Mouse (Mus musculus) cortical plate, adult 2 months (tissue): ENCODE results near the gene Atp6v1e2. TPM values are rescaled to one million over a fixed set of nuclear protein-coding genes. Genes with fewer than 3 reads are reported as not detected.

Source experiments
- H3K27ac ChIP-seq: fragments of 200-500 bp; 2 replicates; pipeline ENCODE4 v1.5.1; 2012; ENCODE audit warnings: low read length, control low read depth, inconsistent platforms; ENCODE audit not compliant: insufficient read depth
- H3K4me1 ChIP-seq: fragments of 200-500 bp; 2 replicates; pipeline ENCODE4 v1.6.1; 2011; ENCODE audit warnings: low read length; ENCODE audit not compliant: control insufficient read depth, insufficient read depth
- H3K4me3 ChIP-seq: fragments of 200-500 bp; 2 replicates; pipeline ENCODE4 v1.5.1; 2011; ENCODE audit warnings: mild to moderate bottlenecking, low read length, control low read depth; ENCODE audit not compliant: insufficient read depth
- CTCF ChIP-seq: fragments of 200-500 bp; IDR thresholded peaks from 2 replicates; pipeline ENCODE4 v1.5.1; 2011; ENCODE audit warnings: mild to moderate bottlenecking, control low read depth, low read length; ENCODE audit not compliant: insufficient read depth; ENCODE audit errors: extremely low read depth
- POLR2A ChIP-seq: fragments of 200-500 bp; IDR thresholded peaks from 2 replicates; pipeline ENCODE4 v1.6.1; 2011; ENCODE audit warnings: mild to moderate bottlenecking, low read length, control low read depth; ENCODE audit not compliant: insufficient read depth; ENCODE audit errors: extremely low read depth
- polyA plus RNA-seq: library from polyadenylated mRNA; depleted of rRNA; stranded (reverse); fragments of >200 nt; gene quantifications from 2 replicates; pipeline ENCODE4 v1.2.3, GENCODE M21; 2012

Atp6v1e2 gene
- polyA plus RNA-seq, 1 experiment: not detected

DNA sequence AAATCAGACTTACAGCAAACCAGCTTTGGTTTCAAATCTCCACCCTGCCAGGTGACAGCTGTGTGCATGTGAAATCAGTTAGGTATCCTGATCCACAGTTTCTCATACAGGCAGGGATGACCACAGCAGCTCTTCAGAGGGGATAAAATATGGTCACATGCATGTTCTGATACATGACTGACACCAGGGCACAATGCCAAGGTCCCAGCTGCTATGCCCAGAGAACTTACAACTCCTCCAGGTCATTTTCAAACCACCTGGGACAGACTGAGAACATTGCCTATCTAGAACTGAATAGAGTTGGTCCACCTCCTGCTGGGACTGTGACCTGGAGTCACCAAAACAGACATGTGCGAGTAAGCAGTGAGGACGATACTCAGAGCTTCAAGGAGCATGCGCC lies 40.6 kb downstream of the Atp6v1e2 start:
- Histone ChIP-seq H3K4me1 (peaks cover 2% of the 10 kb centered on the region; the same call in 1 of the 2 replicates), H3K4me3 (no peak overlapping the region), H3K27ac (no peak overlapping the region)
- TF ChIP-seq CTCF (no peak), POLR2A (no peak)

DNA sequence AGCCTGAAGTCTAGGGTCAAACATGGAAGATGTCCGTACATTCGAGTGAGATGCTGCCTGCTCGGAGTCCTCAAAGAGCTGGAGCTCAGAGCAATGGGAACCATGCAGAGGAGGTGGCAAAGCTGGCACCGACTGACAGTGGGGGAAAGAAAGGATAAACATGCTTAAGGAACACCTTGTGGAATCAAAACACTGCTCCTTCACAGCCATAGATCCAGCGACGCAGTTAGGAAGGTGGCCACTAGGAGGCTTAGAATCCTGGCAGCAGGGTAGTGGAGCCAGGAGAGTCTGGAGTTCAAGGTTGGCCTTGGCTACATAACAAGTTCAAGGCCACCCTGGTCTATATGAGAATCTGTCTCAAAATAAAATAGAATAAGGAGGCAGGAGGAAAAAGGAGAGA lies 41.1 kb downstream of the Atp6v1e2 start:
- no peak overlapping the region for H3K27ac ChIP-seq
- no peak overlapping the region for H3K4me3 ChIP-seq
- TF ChIP-seq POLR2A (no peak), CTCF (0 out of 2 replicates have a peak, but pooled peaks have one; percentile 18)
- H3K4me1 ChIP-seq: peaks cover 2% of the 10 kb centered on the region; the same call in 1 of the 2 replicates

DNA sequence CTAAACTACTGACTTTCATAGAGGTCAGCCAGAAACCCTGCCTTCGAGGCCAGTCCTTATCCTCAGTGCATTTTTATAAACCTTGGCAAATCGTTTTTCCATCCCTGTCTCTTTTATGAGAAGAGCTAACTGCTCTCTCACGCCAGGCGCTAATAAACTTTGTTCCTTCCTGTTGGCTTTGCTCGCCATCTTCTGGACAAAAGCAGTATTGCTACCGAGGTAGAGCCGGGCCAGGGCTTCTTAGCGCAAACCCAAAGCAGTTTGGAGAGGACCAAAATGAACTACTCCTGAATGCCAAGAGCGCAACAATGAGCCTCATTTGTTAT lies 41.6 kb downstream of the Atp6v1e2 start:
- peaks cover 2% of the 10 kb centered on the region; the same call in 1 of the 2 replicates for H3K4me1 ChIP-seq
- H3K4me3 ChIP-seq: no peak overlapping the region
- H3K27ac ChIP-seq: no peak overlapping the region
- TF ChIP-seq CTCF (peak; percentile 94), POLR2A (no peak)

DNA sequence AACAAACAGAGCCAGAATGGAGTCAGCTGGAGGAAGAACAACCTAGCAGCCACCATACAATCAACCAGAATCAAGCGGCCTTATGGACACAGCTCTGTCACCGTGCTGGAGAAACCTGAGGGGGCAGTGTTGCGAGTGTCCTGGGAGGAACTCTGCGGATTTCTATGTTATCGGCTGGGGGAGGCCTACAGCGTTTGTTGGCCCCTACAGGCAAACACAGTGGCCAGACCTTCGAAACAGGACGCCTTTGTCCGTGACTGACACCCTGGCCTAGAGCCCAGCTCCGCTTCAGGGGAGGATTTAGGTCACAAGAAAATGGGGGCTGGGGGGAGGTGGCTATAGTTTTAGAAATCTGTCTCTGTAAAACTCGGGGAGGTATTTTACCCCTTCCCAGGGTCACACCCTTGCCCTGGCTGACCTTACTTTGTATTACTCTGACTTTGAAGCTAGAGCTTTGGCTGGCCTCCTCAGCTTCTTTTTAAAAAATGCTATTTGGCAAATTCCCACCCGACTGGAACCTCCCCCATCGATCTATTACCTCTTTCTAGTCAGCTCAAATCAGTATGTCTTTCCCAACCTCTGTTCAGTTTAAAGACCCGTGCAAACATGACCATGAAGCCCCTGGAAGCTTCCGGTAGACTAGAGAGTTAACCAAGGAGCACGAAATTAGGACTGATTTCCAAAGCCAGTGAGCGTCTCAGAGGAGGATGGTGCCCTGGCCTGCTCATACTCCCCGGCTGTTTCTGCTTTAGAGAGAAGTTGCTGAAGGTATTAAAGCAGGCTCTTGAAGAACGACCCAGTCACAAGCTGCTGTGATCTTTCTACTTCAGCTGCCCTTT lies 42.2 kb downstream of the Atp6v1e2 start:
- Histone ChIP-seq H3K4me1 (peaks cover 2% of the 10 kb centered on the region; the same call in 1 of the 2 replicates), H3K4me3 (no peak overlapping the region), H3K27ac (no peak overlapping the region)
- TF ChIP-seq POLR2A: no peak
- TF ChIP-seq CTCF: peak; percentile 40

DNA sequence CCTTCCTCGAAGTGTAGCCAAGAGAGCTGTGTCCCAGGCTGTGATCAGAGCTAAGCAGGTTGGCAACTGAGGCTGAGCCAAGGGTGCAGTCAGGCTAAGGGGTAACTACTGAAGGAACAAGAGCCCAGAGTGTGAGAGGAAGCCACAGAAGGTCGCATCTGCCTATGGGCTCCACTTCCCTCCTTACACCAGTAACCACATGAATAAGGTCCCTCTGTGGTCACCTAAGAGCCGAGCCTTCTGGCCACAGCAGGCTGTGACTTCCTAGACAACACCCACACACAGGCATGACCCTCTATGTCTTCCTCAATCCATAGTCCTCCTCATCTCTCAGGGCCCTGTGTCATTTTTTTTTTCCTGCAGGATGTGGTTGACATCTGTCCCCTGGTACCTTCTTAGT lies 43.5 kb downstream of the Atp6v1e2 start:
- H3K27ac ChIP-seq: no peak overlapping the region
- H3K4me3 ChIP-seq: no peak overlapping the region
- TF ChIP-seq CTCF (no peak), POLR2A (no peak)
- H3K4me1 ChIP-seq: peaks cover 2% of the 10 kb centered on the region; the same call in 1 of the 2 replicates

DNA sequence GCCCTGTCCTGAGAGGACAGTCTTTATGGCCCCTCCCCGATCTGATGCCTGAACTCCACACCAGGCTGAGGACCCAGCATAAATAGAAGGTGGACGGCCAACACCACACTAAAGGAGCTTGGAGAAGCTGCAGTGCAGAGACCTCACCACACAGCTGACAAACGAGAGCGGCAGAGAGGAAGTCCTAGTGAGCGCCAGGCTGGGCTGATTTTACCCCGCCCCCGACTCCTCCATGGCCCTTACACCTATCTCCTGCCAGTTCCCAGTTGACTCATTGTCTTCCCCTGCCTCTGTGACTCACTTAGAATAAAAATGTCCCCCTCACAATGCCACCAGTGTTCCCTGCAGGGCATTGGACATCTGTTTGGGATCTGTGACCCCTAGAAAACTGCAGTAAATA lies 44.1 kb downstream of the Atp6v1e2 start:
- Histone ChIP-seq H3K27ac (no peak overlapping the region), H3K4me3 (no peak overlapping the region), H3K4me1 (peaks cover 2% of the 10 kb centered on the region; the same call in 1 of the 2 replicates)
- no peak for TF ChIP-seq POLR2A
- no peak for TF ChIP-seq CTCF

DNA sequence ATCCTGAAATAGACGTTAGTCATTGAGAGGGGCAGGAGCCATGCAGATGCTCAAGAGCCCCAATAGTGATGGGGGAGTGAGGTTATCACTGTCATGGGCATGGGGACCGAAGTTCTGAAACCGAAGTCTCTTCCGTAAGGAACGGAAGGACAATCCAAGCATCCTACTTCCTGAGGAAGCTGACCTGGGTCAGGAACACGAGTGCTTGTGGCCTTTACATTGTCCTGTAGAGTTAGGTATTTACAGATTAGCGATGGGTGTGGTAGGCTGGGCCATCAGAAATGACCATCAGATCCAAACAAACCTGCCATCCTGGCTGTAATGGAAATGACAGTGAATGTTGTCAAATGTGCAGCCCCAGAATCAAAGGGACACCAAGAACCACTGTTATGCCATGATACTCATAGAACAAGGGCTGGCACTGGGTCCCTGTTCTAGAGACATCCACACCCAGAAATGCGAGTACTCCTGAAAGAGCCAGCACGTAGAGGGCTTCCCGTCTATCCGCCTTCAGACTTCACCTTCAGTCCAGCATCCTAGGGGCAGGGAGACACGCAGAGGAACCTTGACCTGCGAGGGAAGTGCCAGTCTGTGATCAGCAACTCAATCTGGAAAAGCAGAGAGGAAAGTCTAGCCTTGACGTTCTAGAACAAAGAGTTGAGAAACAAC lies 45.2 kb downstream of the Atp6v1e2 start:
- TF ChIP-seq POLR2A: no peak
- TF ChIP-seq CTCF: no peak
- Histone ChIP-seq H3K27ac (no peak overlapping the region), H3K4me1 (peaks cover 2% of the 10 kb centered on the region; the same call in 1 of the 2 replicates), H3K4me3 (no peak overlapping the region)

DNA sequence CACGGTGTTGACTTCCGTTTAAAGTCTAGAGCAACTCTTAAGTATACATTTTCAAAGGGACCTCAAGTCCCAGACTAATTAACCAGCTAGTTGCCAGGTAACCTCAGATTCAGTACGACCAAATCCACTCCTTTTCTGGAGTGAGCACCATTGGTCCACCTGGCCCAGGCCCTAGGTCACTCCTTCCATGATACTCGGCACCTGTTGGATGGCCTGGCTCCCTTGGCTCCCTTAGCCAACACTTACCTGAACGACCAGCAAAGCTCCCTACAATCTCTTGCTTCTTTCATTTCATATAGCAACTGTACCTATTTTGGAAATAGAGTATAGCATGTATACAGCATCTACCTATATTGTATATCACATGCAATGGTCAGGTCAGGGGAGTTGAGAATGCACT lies 47.1 kb downstream of the Atp6v1e2 start:
- no peak overlapping the region for H3K4me3 ChIP-seq
- no peak for TF ChIP-seq CTCF
- peaks cover 2% of the 10 kb centered on the region; the same call in 1 of the 2 replicates for H3K4me1 ChIP-seq
- no peak overlapping the region for H3K27ac ChIP-seq

DNA sequence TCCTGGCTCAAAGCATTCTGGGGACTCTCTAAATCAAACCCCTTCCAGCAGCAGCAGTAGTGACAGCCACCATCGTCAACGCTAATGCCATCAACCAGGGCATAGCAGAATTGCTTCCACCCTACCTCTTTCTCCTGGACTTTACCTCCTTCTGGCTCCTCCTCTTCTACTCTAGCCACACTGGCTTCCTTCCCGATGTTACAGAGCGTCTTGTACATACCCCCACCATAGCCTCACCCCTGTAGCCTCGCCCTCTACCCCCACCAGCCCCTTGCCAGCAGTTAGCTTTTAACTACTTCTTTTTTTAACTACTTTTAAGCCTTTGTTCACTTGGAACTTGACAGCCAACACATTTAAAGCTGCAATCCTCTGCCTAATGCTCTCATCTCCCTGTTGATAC lies 47.9 kb downstream of the Atp6v1e2 start:
- no peak overlapping the region for H3K4me3 ChIP-seq
- TF ChIP-seq CTCF: no peak
- TF ChIP-seq POLR2A: no peak
- no peak overlapping the region for H3K27ac ChIP-seq
- peaks cover 2% of the 10 kb centered on the region; the same call in 1 of the 2 replicates for H3K4me1 ChIP-seq
